Mouse (Mus musculus) intestine, embryonic 14.5 days (tissue): ENCODE data around the gene Unc119b. TPM values are rescaled to one million over a fixed set of nuclear protein-coding genes. Genes with fewer than 3 reads are reported as not detected.
A peak's percentile ranks its signal among the peaks of the same experiment; 100 is the strongest.

Experiments
- ATAC-seq: fragments of 200-750 bp; cut with Nextera tagmentation; replicated peaks from 2 replicates; pipeline ENCODE4 v1.8.0; 2017; ENCODE audit warnings: low read depth, moderate number of reproducible peaks, moderate TSS enrichment, moderate library complexity; ENCODE audit not compliant: low FRiP score, low TSS enrichment
- DNase-seq: peaks from one replicate; pipeline ENCODE4 v3.0.0-alpha.2; 2018; ENCODE audit warnings: low spot score
- H3K27ac ChIP-seq: fragments of 300-500 bp; sonication (generic); 2 replicates; pipeline ENCODE4 v1.5.1; 2014; ENCODE audit warnings: low read depth, mild to moderate bottlenecking, control low read depth
- H3K27me3 ChIP-seq: fragments of 300-500 bp; sonication (generic); replicated peaks from 2 replicates; pipeline ENCODE4 v1.6.1; 2014; ENCODE audit warnings: low read length, control low read depth; ENCODE audit not compliant: control insufficient read depth, insufficient read depth
- H3K36me3 ChIP-seq: fragments of 300-500 bp; sonication (generic); 2 replicates; pipeline ENCODE4 v1.6.1; 2014; ENCODE audit warnings: low read length, control low read depth; ENCODE audit not compliant: control insufficient read depth, insufficient read depth
- H3K4me1 ChIP-seq: fragments of 300-500 bp; sonication (generic); replicated peaks from 2 replicates; pipeline ENCODE4 v1.6.1; 2014; ENCODE audit warnings: low read length, control low read depth, mixed read lengths; ENCODE audit not compliant: control insufficient read depth, insufficient read depth
- H3K4me2 ChIP-seq: fragments of 300-500 bp; sonication (generic); 2 replicates; pipeline ENCODE4 v1.6.1; 2014; ENCODE audit warnings: low read length
- H3K4me3 ChIP-seq: fragments of 300-500 bp; sonication (generic); 2 replicates; pipeline ENCODE4 v1.5.1; 2014; ENCODE audit warnings: low read depth, low read length, control low read depth, mixed read lengths
- H3K9ac ChIP-seq: fragments of 300-500 bp; sonication (generic); 2 replicates; pipeline ENCODE4 v1.6.1; 2014; ENCODE audit warnings: mild to moderate bottlenecking, low read length
- H3K9me3 ChIP-seq: fragments of 300-500 bp; sonication (generic); 2 replicates; pipeline ENCODE4 v1.6.1; 2016; ENCODE audit warnings: low read length, control low read depth; ENCODE audit not compliant: control insufficient read depth
- WGBS: fragments of 180-500 bp; shearing (Covaris S2); extraction: QIAGEN DNeasy Blood & Tissue Kit; methylation state at CpG from one replicate; pipeline ENCODE4 v1.1.7; 2014; 5-methylcytosine and 5-hydroxymethylcytosine counted together
- polyA plus RNA-seq: library from polyadenylated mRNA; unstranded; fragments of >200 nt; fragmentation: Nextera tagmentation; extraction: Ambion mirVana; gene quantifications from 2 replicates; pipeline ENCODE4 v1.2.1, GENCODE M21; 2014

Unc119b gene
- polyA plus RNA-seq = 30.6 and 31.0 TPM in 2 replicates

DNA sequence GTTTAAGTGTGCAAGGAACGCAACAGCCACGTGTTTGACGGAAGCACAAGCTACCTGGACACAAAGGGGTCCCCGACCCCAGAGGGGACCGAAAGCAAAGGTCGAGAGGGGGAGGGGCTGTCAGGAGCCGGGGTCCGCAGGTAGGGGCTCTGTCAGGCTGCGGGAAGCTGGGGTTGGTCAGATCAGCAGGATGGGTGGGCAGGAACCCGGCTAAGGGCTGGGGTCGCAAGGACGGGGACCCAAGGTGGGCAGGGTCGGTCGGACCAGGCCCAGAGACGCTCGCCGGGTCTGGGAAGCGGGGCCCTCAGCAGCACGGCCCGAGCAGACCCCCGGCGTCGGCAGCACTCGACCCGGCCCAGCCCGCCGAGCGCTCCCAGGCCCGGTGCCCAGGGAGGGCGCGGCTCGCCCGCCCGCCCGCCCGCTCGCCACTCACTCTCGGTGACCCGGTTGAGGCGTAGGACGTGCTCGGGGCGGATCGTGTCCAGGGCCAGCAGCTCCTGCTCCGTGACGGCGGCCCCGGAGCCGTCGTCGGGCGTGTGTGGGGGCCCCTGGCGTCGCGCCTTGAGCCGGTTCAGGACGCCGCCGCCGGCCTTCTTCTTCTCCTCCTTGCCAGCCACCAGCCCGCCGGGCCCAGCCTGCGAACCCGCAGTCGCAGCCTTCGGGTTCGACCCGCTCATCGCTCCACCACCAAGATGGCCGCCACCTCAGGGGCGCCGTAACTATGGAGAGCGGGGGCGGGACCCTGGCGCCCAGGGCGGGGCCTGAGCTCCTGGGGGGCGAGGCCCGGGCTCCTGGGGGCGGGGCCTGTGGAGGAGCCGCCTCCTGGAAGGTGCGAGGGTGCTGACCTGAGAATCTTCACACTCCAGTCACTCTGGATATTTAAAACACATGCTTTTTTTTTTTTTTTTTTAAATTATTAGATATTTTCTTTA is at the start of gene Unc119b:
Gene Unc119b, minus strand, starts transcription at position 742 of the 932 bp plus-strand sequence.
- H3K27me3 ChIP-seq = no peaks in the 10 kb centered on the region
- 0% methylated on average over 56 of the region's 81 CpGs for WGBS
- peak; percentile 93 for DNase-seq
- H3K36me3 ChIP-seq = peaks cover 17% of the 10 kb centered on the region
- H3K4me3 ChIP-seq = peak within 1 kb of the TSS; percentile 92
- H3K4me1 ChIP-seq = peaks cover 8% of the 10 kb centered on the region
- peak; percentile 92 for ATAC-seq
- H3K9me3 ChIP-seq = no peaks in the 10 kb centered on the region
- peak within 1 kb of the TSS; percentile 94 for H3K4me2 ChIP-seq
- H3K27ac ChIP-seq = no peak within 1 kb of the TSS
- H3K9ac ChIP-seq = peak within 1 kb of the TSS; percentile 84

GRCm38 (mm10) chr5:115183482-115183881 is 48.7 kb upstream of the Unc119b start:
- 42% methylated on average over 10 of the region's 10 CpGs for WGBS

GRCm38 (mm10) chr5:115182925-115183324 is 48.1 kb upstream of the Unc119b start:
- H3K4me2 ChIP-seq = no peak overlapping the region
- DNase-seq (no peak), ATAC-seq (no peak)
- H3K27me3 ChIP-seq = 0 out of 2 replicates have a peak, but pooled peaks cover 3% of the 10 kb centered on the region
- WGBS = 65% methylated on average over 8 of the region's 8 CpGs
- H3K9me3 ChIP-seq = no peaks in the 10 kb centered on the region
- no peak overlapping the region for H3K9ac ChIP-seq
- no peaks in the 10 kb centered on the region for H3K36me3 ChIP-seq
- H3K27ac ChIP-seq = no peak overlapping the region
- H3K4me3 ChIP-seq = no peak overlapping the region
- H3K4me1 ChIP-seq = peaks cover 23% of the 10 kb centered on the region

More at GRCm38 (mm10) chr5:115183482-115183881, 48.7 kb upstream of the Unc119b start:
- Histone ChIP-seq H3K36me3 (no peaks in the 10 kb centered on the region), H3K9me3 (no peaks in the 10 kb centered on the region), H3K27me3 (0 out of 2 replicates have a peak, but pooled peaks cover 3% of the 10 kb centered on the region), H3K4me2 (no peak overlapping the region), H3K27ac (no peak overlapping the region), H3K9ac (no peak overlapping the region), H3K4me1 (peaks cover 23% of the 10 kb centered on the region), H3K4me3 (no peak overlapping the region)
- ATAC-seq (no peak), DNase-seq (no peak)

- no peaks in the 10 kb centered on the region for H3K27me3 ChIP-seq
- H3K36me3 ChIP-seq = no peaks in the 10 kb centered on the region
- no peaks in the 10 kb centered on the region for H3K9me3 ChIP-seq
- H3K27ac ChIP-seq = peak overlapping the region; percentile 43; the same call in 1 of the 2 replicates
- H3K9ac ChIP-seq = no peak overlapping the region
- 76% methylated on average over 13 of the region's 13 CpGs for WGBS
- peaks cover 18% of the 10 kb centered on the region for H3K4me1 ChIP-seq
- no peak overlapping the region for H3K4me3 ChIP-seq
- DNase-seq (no peak), ATAC-seq (0 out of 2 replicates have a peak, but pooled peaks have one; percentile 17)
- no peak overlapping the region for H3K4me2 ChIP-seq
Observed at GRCm38 (mm10) chr5:115181248-115181940, 46.6 kb upstream of the Unc119b start.

- ATAC-seq = no peak
Observed at GRCm38 (mm10) chr5:115179596-115179995, 44.8 kb upstream of the Unc119b start.

DNA sequence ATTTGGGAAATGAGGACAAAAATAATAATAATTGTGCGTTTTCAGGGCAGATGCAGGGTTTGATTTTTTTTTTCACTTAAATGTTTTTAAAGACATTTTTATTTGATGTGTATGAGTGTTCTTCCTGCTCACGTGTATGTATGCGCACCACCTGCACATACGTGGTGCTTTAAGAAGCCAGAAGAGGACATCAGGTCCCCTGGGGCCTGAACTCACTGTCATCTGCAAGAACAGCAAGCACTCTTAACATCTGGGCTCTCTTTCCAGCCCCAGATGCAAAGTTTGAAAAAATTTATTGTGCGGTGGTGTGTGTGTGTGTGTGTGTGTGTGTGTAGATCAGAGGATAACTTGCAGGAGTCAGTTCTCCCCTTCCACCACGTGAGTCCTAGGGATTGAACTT is 43.1 kb upstream of the Unc119b start:
- ATAC-seq (no peak), DNase-seq (no peak)
- Histone ChIP-seq H3K36me3 (no peaks in the 10 kb centered on the region), H3K4me2 (no peak overlapping the region), H3K9me3 (no peaks in the 10 kb centered on the region), H3K9ac (no peak overlapping the region), H3K4me3 (no peak overlapping the region), H3K4me1 (peaks cover 13% of the 10 kb centered on the region), H3K27ac (no peak overlapping the region), H3K27me3 (no peaks in the 10 kb centered on the region)
- WGBS = 78% methylated on average over 6 of the region's 6 CpGs

More at GRCm38 (mm10) chr5:115179596-115179995, 44.8 kb upstream of the Unc119b start:
- no peaks in the 10 kb centered on the region for H3K9me3 ChIP-seq
- DNase-seq = no peak
- H3K4me2 ChIP-seq = no peak overlapping the region
- H3K27ac ChIP-seq = no peak overlapping the region
- no peaks in the 10 kb centered on the region for H3K36me3 ChIP-seq
- 92% methylated on average over 11 of the region's 11 CpGs for WGBS
- H3K4me1 ChIP-seq = peaks cover 18% of the 10 kb centered on the region
- H3K27me3 ChIP-seq = no peaks in the 10 kb centered on the region
- no peak overlapping the region for H3K9ac ChIP-seq
- H3K4me3 ChIP-seq = no peak overlapping the region

DNA sequence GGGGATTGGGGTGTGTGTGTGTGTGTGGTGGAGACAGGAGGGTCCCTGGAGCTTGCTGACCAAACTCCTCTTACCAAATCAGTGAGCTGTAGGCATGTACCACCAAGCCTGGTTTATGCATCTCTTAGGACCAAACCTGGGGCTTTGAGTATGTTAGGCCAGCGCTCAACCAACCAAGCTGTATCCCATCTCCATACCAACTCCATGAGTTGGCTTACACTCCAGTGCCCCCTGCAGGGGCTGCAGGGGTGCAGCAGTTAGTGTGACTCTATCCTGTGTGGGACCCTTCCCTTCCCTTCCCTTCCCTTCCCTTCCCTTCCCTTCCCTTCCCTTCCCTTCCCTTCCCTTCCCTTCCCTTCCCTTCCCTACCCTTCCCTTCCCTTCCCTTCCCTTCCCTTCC is 39.8 kb upstream of the Unc119b start:
- no peaks in the 10 kb centered on the region for H3K9me3 ChIP-seq
- no peak overlapping the region for H3K4me2 ChIP-seq
- DNase-seq = no peak
- no peak overlapping the region for H3K4me3 ChIP-seq
- 78% methylated on average over 1 of the region's 1 CpGs for WGBS
- H3K9ac ChIP-seq = no peak overlapping the region
- H3K27me3 ChIP-seq = no peaks in the 10 kb centered on the region
- no peaks in the 10 kb centered on the region for H3K4me1 ChIP-seq
- ATAC-seq = no peak
- no peak overlapping the region for H3K27ac ChIP-seq
- no peaks in the 10 kb centered on the region for H3K36me3 ChIP-seq

DNA sequence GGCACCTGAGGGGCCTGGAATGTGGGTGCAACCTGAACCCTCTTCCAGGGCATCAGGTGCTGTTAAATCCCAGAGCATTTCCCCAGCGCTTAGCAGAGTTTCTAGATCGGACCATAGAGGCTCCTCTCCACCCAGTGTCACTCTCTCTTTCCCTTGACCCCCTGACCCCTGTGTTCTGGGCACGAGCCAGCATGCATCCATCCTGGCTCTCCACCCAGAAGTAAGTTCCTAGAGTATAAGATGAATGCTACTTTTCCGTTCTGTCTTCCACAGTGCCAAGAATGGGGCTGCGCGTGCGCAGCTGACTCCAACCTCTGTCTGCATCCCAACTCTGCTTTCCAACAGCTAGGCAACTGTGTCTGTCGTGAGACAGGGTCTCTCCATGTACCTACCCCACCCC is 35.4 kb upstream of the Unc119b start:
- Histone ChIP-seq H3K36me3 (no peaks in the 10 kb centered on the region), H3K4me1 (peaks cover 8% of the 10 kb centered on the region; the same call in 1 of the 2 replicates), H3K27me3 (no peaks in the 10 kb centered on the region), H3K4me2 (no peak overlapping the region), H3K4me3 (no peak overlapping the region), H3K27ac (no peak overlapping the region), H3K9me3 (no peaks in the 10 kb centered on the region), H3K9ac (no peak overlapping the region)
- 75% methylated on average over 8 of the region's 8 CpGs for WGBS
- DNase-seq (no peak), ATAC-seq (no peak)
